Mouse (Mus musculus): ENCODE results near the gene Lrrk1. TPM values are rescaled to one million over a fixed set of nuclear protein-coding genes. Genes with fewer than 3 reads are reported as not detected.

Gene Lrrk1
- polyA plus RNA-seq, 1 experiment from 2014 or later = 3.0 TPM

- Histone ChIP-seq H3K27ac (ENCODE audit: low read depth) (0 out of 2 replicates have a peak overlapping the region, but pooled peaks have one; percentile 12), H3K9ac (replicated peaks) (no peak overlapping the region), H3K36me3 (replicated peaks; ENCODE audit: insufficient read depth, low read length) (no peaks in the 10 kb centered on the region), H3K4me2 (ENCODE audit: low read depth, low read length) (no peak overlapping the region), H3K27me3 (ENCODE audit: insufficient read depth, low read length) (no peaks in the 10 kb centered on the region), H3K4me3 (ENCODE audit: low read depth, low read length) (no peak overlapping the region), H3K9me3 (ENCODE audit: low read length) (no peaks in the 10 kb centered on the region), H3K4me1 (ENCODE audit: insufficient read depth) (peaks cover 2% of the 10 kb centered on the region; the same call in 1 of the 2 replicates)
- ATAC-seq (0 out of 2 replicates have a peak, but pooled peaks have one; percentile 3), DNase-seq (peak; percentile 9)
- 62% methylated on average over 3 of the region's 3 CpGs for WGBS (ENCODE audit: insufficient replicate concordance)
- no peak for TF ChIP-seq CTCF (IDR thresholded peaks at IDR 0.05; ENCODE audit: low read depth)
- TF ChIP-seq EP300 (IDR thresholded peaks at IDR 0.05; ENCODE audit: low read depth) = no peak
Observed at GRCm38 (mm10) chr7:66340044-66340443, 48.1 kb downstream of the Lrrk1 start.

- DNase-seq (peak; percentile 10), ATAC-seq (peak; percentile 33; the same call in 1 of the 2 replicates)
- H3K27ac ChIP-seq (ENCODE audit: low read depth) = 0 out of 2 replicates have a peak overlapping the region, but pooled peaks have one; percentile 12
- H3K36me3 ChIP-seq (replicated peaks; ENCODE audit: insufficient read depth, low read length) = no peaks in the 10 kb centered on the region
- no peaks in the 10 kb centered on the region for H3K9me3 ChIP-seq (ENCODE audit: low read length)
- no peak overlapping the region for H3K9ac ChIP-seq (replicated peaks)
- peaks cover 2% of the 10 kb centered on the region; the same call in 1 of the 2 replicates for H3K4me1 ChIP-seq (ENCODE audit: insufficient read depth)
- 36% methylated on average over 5 of the region's 5 CpGs for WGBS (ENCODE audit: insufficient replicate concordance)
- H3K4me3 ChIP-seq (ENCODE audit: low read depth, low read length) = no peak overlapping the region
- TF ChIP-seq EP300 (IDR thresholded peaks at IDR 0.05; ENCODE audit: low read depth) = peak; percentile 39; the same call in 1 of the 2 replicates
- TF ChIP-seq CTCF (IDR thresholded peaks at IDR 0.05; ENCODE audit: low read depth) = no peak
- H3K4me2 ChIP-seq (ENCODE audit: low read depth, low read length) = no peak overlapping the region
- no peaks in the 10 kb centered on the region for H3K27me3 ChIP-seq (ENCODE audit: insufficient read depth, low read length)
Observed at GRCm38 (mm10) chr7:66339625-66340024, 48.5 kb downstream of the Lrrk1 start.

- peaks cover 3% of the 10 kb centered on the region; the same call in 1 of the 2 replicates for H3K36me3 ChIP-seq (replicated peaks; ENCODE audit: insufficient read depth, low read length)
- no peaks in the 10 kb centered on the region for H3K4me1 ChIP-seq (ENCODE audit: insufficient read depth)
- no peak overlapping the region for H3K4me2 ChIP-seq (ENCODE audit: low read depth, low read length)
- no peak for DNase-seq
- 79% methylated on average over 2 of the region's 2 CpGs for WGBS (ENCODE audit: insufficient replicate concordance)
- H3K27ac ChIP-seq (ENCODE audit: low read depth) = no peak overlapping the region
- H3K9ac ChIP-seq (replicated peaks) = no peak overlapping the region
- ATAC-seq = no peak
- H3K27me3 ChIP-seq (ENCODE audit: insufficient read depth, low read length) = no peaks in the 10 kb centered on the region
- TF ChIP-seq EP300 (IDR thresholded peaks at IDR 0.05; ENCODE audit: low read depth) (no peak), CTCF (IDR thresholded peaks at IDR 0.05; ENCODE audit: low read depth) (no peak)
- H3K9me3 ChIP-seq (ENCODE audit: low read length) = no peaks in the 10 kb centered on the region
- no peak overlapping the region for H3K4me3 ChIP-seq (ENCODE audit: low read depth, low read length)
Observed at GRCm38 (mm10) chr7:66336955-66337354, 51.2 kb downstream of the Lrrk1 start.

- Histone ChIP-seq H3K4me3 (ENCODE audit: low read depth, low read length) (no peak overlapping the region), H3K4me1 (ENCODE audit: insufficient read depth) (no peaks in the 10 kb centered on the region), H3K4me2 (ENCODE audit: low read depth, low read length) (no peak overlapping the region), H3K27me3 (ENCODE audit: insufficient read depth, low read length) (no peaks in the 10 kb centered on the region), H3K9me3 (ENCODE audit: low read length) (no peaks in the 10 kb centered on the region), H3K27ac (ENCODE audit: low read depth) (no peak overlapping the region), H3K9ac (replicated peaks) (no peak overlapping the region), H3K36me3 (replicated peaks; ENCODE audit: insufficient read depth, low read length) (peaks cover 8% of the 10 kb centered on the region; the same call in 1 of the 2 replicates)
- TF ChIP-seq CTCF (IDR thresholded peaks at IDR 0.05; ENCODE audit: low read depth) (no peak), EP300 (IDR thresholded peaks at IDR 0.05; ENCODE audit: low read depth) (no peak)
- WGBS (ENCODE audit: insufficient replicate concordance) = 90% methylated on average over 4 of the region's 4 CpGs
- DNase-seq = peak; percentile 59
- peak; percentile 45; the same call in 1 of the 2 replicates for ATAC-seq
Observed at GRCm38 (mm10) chr7:66333906-66334500, 54.1 kb downstream of the Lrrk1 start.

GRCm38 (mm10) chr7:66332340-66332739 is 55.8 kb downstream of the Lrrk1 start:
- Histone ChIP-seq H3K4me2 (ENCODE audit: low read depth, low read length) (no peak overlapping the region), H3K9me3 (ENCODE audit: low read length) (no peaks in the 10 kb centered on the region), H3K27ac (ENCODE audit: low read depth) (no peak overlapping the region), H3K4me3 (ENCODE audit: low read depth, low read length) (no peak overlapping the region), H3K4me1 (ENCODE audit: insufficient read depth) (no peaks in the 10 kb centered on the region), H3K27me3 (ENCODE audit: insufficient read depth, low read length) (no peaks in the 10 kb centered on the region), H3K9ac (replicated peaks) (no peak overlapping the region), H3K36me3 (replicated peaks; ENCODE audit: insufficient read depth, low read length) (peaks cover 8% of the 10 kb centered on the region; the same call in 1 of the 2 replicates)
- DNase-seq (no peak), ATAC-seq (no peak)
- 87% methylated on average over 8 of the region's 8 CpGs for WGBS (ENCODE audit: insufficient replicate concordance)
- no peak for TF ChIP-seq EP300 (IDR thresholded peaks at IDR 0.05; ENCODE audit: low read depth)
- TF ChIP-seq CTCF (IDR thresholded peaks at IDR 0.05; ENCODE audit: low read depth) = no peak

- ATAC-seq = no peak
- Histone ChIP-seq H3K4me3 (ENCODE audit: low read depth, low read length) (no peak overlapping the region), H3K9ac (replicated peaks) (no peak overlapping the region), H3K4me1 (ENCODE audit: insufficient read depth) (no peaks in the 10 kb centered on the region), H3K36me3 (replicated peaks; ENCODE audit: insufficient read depth, low read length) (peaks cover 8% of the 10 kb centered on the region; the same call in 1 of the 2 replicates), H3K27ac (ENCODE audit: low read depth) (no peak overlapping the region), H3K27me3 (ENCODE audit: insufficient read depth, low read length) (no peaks in the 10 kb centered on the region), H3K9me3 (ENCODE audit: low read length) (no peaks in the 10 kb centered on the region), H3K4me2 (ENCODE audit: low read depth, low read length) (no peak overlapping the region)
- WGBS (ENCODE audit: insufficient replicate concordance) = 86% methylated on average over 9 of the region's 9 CpGs
- TF ChIP-seq CTCF (IDR thresholded peaks at IDR 0.05; ENCODE audit: low read depth) (no peak), EP300 (IDR thresholded peaks at IDR 0.05; ENCODE audit: low read depth) (no peak)
- no peak for DNase-seq
Observed at GRCm38 (mm10) chr7:66330610-66331009, 57.5 kb downstream of the Lrrk1 start.

All from liver, postnatal 0 days (tissue).